Mouse (Mus musculus) hindbrain, embryonic 10.5 days (tissue): ENCODE results near the gene Unc45b. TPM values are rescaled to one million over a fixed set of nuclear protein-coding genes. Genes with fewer than 3 reads are reported as not detected.
"Not testable (repeated sequence)": the region's sequence is repeated elsewhere in the genome, so short reads cannot be mapped to it uniquely, and the experiment has no call there.

Experiments used
- DNase-seq: peaks from one replicate; pipeline ENCODE4 v3.0.0-alpha.2; 2017; ENCODE audit warnings: low spot score
- H3K27ac ChIP-seq: fragments of 300-500 bp; sonication (generic); 2 replicates; pipeline ENCODE4 v1.5.1; 2016; ENCODE audit warnings: mild to moderate bottlenecking, moderate library complexity
- H3K27me3 ChIP-seq: fragments of 300-500 bp; sonication (generic); 2 replicates; pipeline ENCODE4 v1.6.1; 2016; ENCODE audit warnings: mild to moderate bottlenecking; ENCODE audit not compliant: poor library complexity, insufficient read depth, severe bottlenecking
- H3K36me3 ChIP-seq: fragments of 300-500 bp; sonication (generic); 2 replicates; pipeline ENCODE4 v1.6.1; 2016; ENCODE audit warnings: mild to moderate bottlenecking, moderate library complexity
- H3K4me1 ChIP-seq: fragments of 300-500 bp; sonication (generic); replicated peaks from 2 replicates; pipeline ENCODE4 v1.6.1; 2016; ENCODE audit warnings: mild to moderate bottlenecking
- H3K4me3 ChIP-seq: fragments of 300-500 bp; sonication (generic); 2 replicates; pipeline ENCODE4 v1.5.1; 2016; ENCODE audit warnings: mild to moderate bottlenecking, moderate library complexity
- H3K9me3 ChIP-seq: fragments of 300-500 bp; sonication (generic); 2 replicates; pipeline ENCODE4 v1.6.1; 2016; ENCODE audit warnings: mild to moderate bottlenecking, moderate library complexity
- WGBS: fragments of 180-500 bp; shearing (Covaris S2); methylation state at CpG from one replicate; pipeline ENCODE4 v1.1.7; 2016; 5-methylcytosine and 5-hydroxymethylcytosine counted together
- polyA plus RNA-seq: library from polyadenylated mRNA; unstranded; fragments of >200 nt; fragmentation: Nextera tagmentation; extraction: Ambion mirVana; gene quantifications from 2 replicates; pipeline ENCODE4 v1.2.1, GENCODE M21; 2016

Gene Unc45b
- polyA plus RNA-seq, 1 experiment from 2014 or later: 0.22 TPM

GRCm38 (mm10) chr11:82931161-82931560 is 20.8 kb downstream of the Unc45b start:
- H3K4me3 ChIP-seq: peak overlapping the region; percentile 60
- peaks cover 92% of the 10 kb centered on the region for H3K27me3 ChIP-seq
- not testable (repeated sequence) for H3K36me3 ChIP-seq, H3K9me3 ChIP-seq, DNase-seq, H3K27ac ChIP-seq
- under 1% methylated on average over 63 of the region's 63 CpGs for WGBS
- H3K4me1 ChIP-seq: peaks cover 28% of the 10 kb centered on the region

GRCm38 (mm10) chr11:82931671-82932450 is 21.5 kb downstream of the Unc45b start:
- Histone ChIP-seq H3K4me1 (peaks cover 22% of the 10 kb centered on the region), H3K27me3 (peaks cover 92% of the 10 kb centered on the region), H3K4me3 (peak overlapping the region; percentile 60)
- not testable (repeated sequence) for H3K27ac ChIP-seq, H3K9me3 ChIP-seq, DNase-seq, H3K36me3 ChIP-seq
- whole genome bisulfite sequencing: under 1% methylated on average over 119 of the region's 119 CpGs

- peaks cover 90% of the 10 kb centered on the region for H3K27me3 ChIP-seq
- DNase-seq: no peak
- peak overlapping the region; percentile 60 for H3K4me3 ChIP-seq
- no peaks in the 10 kb centered on the region for H3K36me3 ChIP-seq
- no peak overlapping the region for H3K27ac ChIP-seq
- peaks cover 22% of the 10 kb centered on the region for H3K4me1 ChIP-seq
- H3K9me3 ChIP-seq: no peaks in the 10 kb centered on the region
- WGBS: 1% methylated on average over 29 of the region's 29 CpGs
Measured at GRCm38 (mm10) chr11:82933186-82933585, 22.8 kb downstream of the Unc45b start.

GRCm38 (mm10) chr11:82943336-82943735 is 33.0 kb downstream of the Unc45b start:
- Histone ChIP-seq H3K4me3 (no peak overlapping the region), H3K27me3 (peaks cover 12% of the 10 kb centered on the region), H3K9me3 (no peaks in the 10 kb centered on the region), H3K27ac (no peak overlapping the region), H3K36me3 (no peaks in the 10 kb centered on the region), H3K4me1 (no peaks in the 10 kb centered on the region)
- 54% methylated on average over 6 of the region's 6 CpGs for WGBS
- DNase-seq: no peak

GRCm38 (mm10) chr11:82945636-82946035 is 35.3 kb downstream of the Unc45b start:
- 67% methylated on average over 2 of the region's 2 CpGs for WGBS
- no peaks in the 10 kb centered on the region for H3K4me1 ChIP-seq
- H3K4me3 ChIP-seq: no peak overlapping the region
- H3K27me3 ChIP-seq: peaks cover 27% of the 10 kb centered on the region
- DNase-seq: no peak
- H3K36me3 ChIP-seq: no peaks in the 10 kb centered on the region
- no peak overlapping the region for H3K27ac ChIP-seq
- H3K9me3 ChIP-seq: no peaks in the 10 kb centered on the region

- Histone ChIP-seq H3K27me3 (peaks cover 42% of the 10 kb centered on the region), H3K4me3 (no peak overlapping the region), H3K9me3 (no peaks in the 10 kb centered on the region), H3K4me1 (peaks cover 14% of the 10 kb centered on the region), H3K27ac (no peak overlapping the region), H3K36me3 (no peaks in the 10 kb centered on the region)
- WGBS: 47% methylated on average over 4 of the region's 4 CpGs
- no peak for DNase-seq
Measured at GRCm38 (mm10) chr11:82947457-82947856, 37.1 kb downstream of the Unc45b start.

- Histone ChIP-seq H3K9me3 (no peaks in the 10 kb centered on the region), H3K27me3 (peaks cover 55% of the 10 kb centered on the region)
- DNase-seq: no peak
Measured at GRCm38 (mm10) chr11:82949036-82949435, 38.7 kb downstream of the Unc45b start.

GRCm38 (mm10) chr11:82950736-82951481 is 40.6 kb downstream of the Unc45b start, which contains the start of gene Slfn5:
Gene Slfn5 (plus strand): TSS chr11:82951349.
- peaks cover 62% of the 10 kb centered on the region for H3K27me3 ChIP-seq
- WGBS: 12% methylated on average over 10 of the region's 10 CpGs
- no peak within 1 kb of the TSS for H3K27ac ChIP-seq
- no peak for DNase-seq
- peak within 1 kb of the TSS; percentile 29 for H3K4me3 ChIP-seq
- H3K36me3 ChIP-seq: no peaks in the 10 kb centered on the region
- peaks cover 14% of the 10 kb centered on the region for H3K4me1 ChIP-seq
- H3K9me3 ChIP-seq: no peaks in the 10 kb centered on the region

More at GRCm38 (mm10) chr11:82949036-82949435, 38.7 kb downstream of the Unc45b start:
- Histone ChIP-seq H3K36me3 (no peaks in the 10 kb centered on the region), H3K4me3 (no peak overlapping the region), H3K27ac (no peak overlapping the region), H3K4me1 (peaks cover 14% of the 10 kb centered on the region)
- 86% methylated on average over 9 of the region's 9 CpGs for WGBS

- no peak overlapping the region for H3K27ac ChIP-seq
- DNase-seq: no peak
- 10% methylated on average over 28 of the region's 28 CpGs for WGBS
- H3K36me3 ChIP-seq: no peaks in the 10 kb centered on the region
- peaks cover 14% of the 10 kb centered on the region for H3K4me1 ChIP-seq
- no peaks in the 10 kb centered on the region for H3K9me3 ChIP-seq
- peaks cover 62% of the 10 kb centered on the region for H3K27me3 ChIP-seq
- H3K4me3 ChIP-seq: peak overlapping the region; percentile 29
Measured at GRCm38 (mm10) chr11:82951865-82952611, 41.7 kb downstream of the Unc45b start.

GRCm38 (mm10) chr11:82952612-82953542 is 42.5 kb downstream of the Unc45b start:
- Histone ChIP-seq H3K9me3 (no peaks in the 10 kb centered on the region), H3K36me3 (no peaks in the 10 kb centered on the region), H3K4me1 (peaks cover 14% of the 10 kb centered on the region), H3K4me3 (no peak overlapping the region), H3K27me3 (peaks cover 62% of the 10 kb centered on the region), H3K27ac (no peak overlapping the region)
- WGBS: 69% methylated on average over 9 of the region's 9 CpGs
- no peak for DNase-seq

- Histone ChIP-seq H3K27ac (no peak overlapping the region), H3K4me1 (peaks cover 14% of the 10 kb centered on the region), H3K9me3 (no peaks in the 10 kb centered on the region), H3K27me3 (peaks cover 51% of the 10 kb centered on the region), H3K4me3 (no peak overlapping the region), H3K36me3 (no peaks in the 10 kb centered on the region)
- 79% methylated on average over 6 of the region's 6 CpGs for WGBS
- DNase-seq: no peak
Measured at GRCm38 (mm10) chr11:82954631-82955030, 44.3 kb downstream of the Unc45b start.

GRCm38 (mm10) chr11:82956925-82957324 is 46.6 kb downstream of the Unc45b start:
- DNase-seq: no peak
- H3K27me3 ChIP-seq: peaks cover 28% of the 10 kb centered on the region
- WGBS: 84% methylated on average over 10 of the region's 10 CpGs
- no peaks in the 10 kb centered on the region for H3K36me3 ChIP-seq
- no peak overlapping the region for H3K4me3 ChIP-seq
- H3K27ac ChIP-seq: no peak overlapping the region
- no peaks in the 10 kb centered on the region for H3K9me3 ChIP-seq
- H3K4me1 ChIP-seq: peaks cover 4% of the 10 kb centered on the region
